Mouse (Mus musculus) central nervous system, embryonic 14 days (tissue): ENCODE results near the gene F2rl2. TPM values are rescaled to one million over a fixed set of nuclear protein-coding genes. Genes with fewer than 3 reads are reported as not detected.

Experiments used
- polyA plus RNA-seq: library from polyadenylated mRNA; depleted of rRNA; stranded (reverse); fragments of >200 nt; gene quantifications from 2 replicates; pipeline ENCODE4 v1.2.3, GENCODE M21; 2012; rRNA removed

Gene F2rl2
- polyA plus RNA-seq, result 0.38 and 0.63 TPM in 2 replicates

DNA sequence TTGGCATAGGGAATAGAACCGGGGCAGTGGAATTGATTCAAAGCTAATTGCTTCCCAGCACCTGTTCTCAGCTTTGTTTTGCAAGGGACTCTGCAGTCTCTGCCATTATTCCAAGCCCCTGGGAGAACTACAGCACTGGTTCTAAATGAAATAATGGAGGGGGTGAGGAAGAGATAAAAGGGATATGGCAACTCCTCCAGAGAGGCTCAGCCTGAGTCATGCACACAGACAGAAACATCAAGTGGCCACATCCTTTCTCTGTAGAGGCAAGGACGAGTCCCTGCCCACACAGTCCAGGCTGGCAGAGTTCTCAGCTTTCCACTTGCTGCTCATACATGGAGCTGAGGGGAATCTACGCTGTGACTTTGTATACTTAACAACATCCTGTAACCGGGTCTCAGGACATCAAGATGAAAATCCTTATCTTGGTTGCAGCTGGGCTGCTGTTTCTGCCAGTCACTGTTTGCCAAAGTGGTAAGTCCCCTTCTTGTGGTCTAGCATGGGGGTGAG lies at the start of gene F2rl2:
TSS of gene F2rl2 (plus strand) at position 200 of the 510 bp plus-strand sequence.

Other genes with a start within 250 kb of the F2rl2 start
- gene S100z, start 218.1 kb upstream of the F2rl2 start, polyA plus RNA-seq, result not detected in 2 replicates
- 0.22 and 1.4 TPM in 2 replicates for gene F2rl1, start 171.6 kb upstream of the F2rl2 start, polyA plus RNA-seq
- gene F2r, start 78.4 kb upstream of the F2rl2 start, polyA plus RNA-seq, result 31.5 and 32.9 TPM in 2 replicates
- 7.5 and 7.8 TPM in 2 replicates for gene Iqgap2, start 195.1 kb downstream of the F2rl2 start, polyA plus RNA-seq